Mouse (Mus musculus) liver (tissue): Measurements from ENCODE around the gene Rasal3.
A peak's percentile ranks its signal among the peaks of the same experiment; 100 is the strongest.

Source experiments
- DNase-seq: peaks from one replicate; pipeline ENCODE4 v3.0.0-alpha.2; 2020; ENCODE audit warnings: mixed read lengths

The Rasal3 gene

GRCm38 (mm10) chr17:32403417-32403816 is at the start of gene Rasal3:
Rasal3 (minus strand) TSS chr17:32403583.
- no peak for DNase-seq

GRCm38 (mm10) chr17:32452482-32452881 is 49.1 kb upstream of the Rasal3 start, which contains the start of gene Cyp4f39:
Cyp4f39 (plus strand) TSS chr17:32452723.
- DNase-seq = peak; percentile 80

GRCm38 (mm10) chr17:32450844-32451537 is 47.6 kb upstream of the Rasal3 start:
- no peak for DNase-seq

GRCm38 (mm10) chr17:32449042-32449441 is 45.7 kb upstream of the Rasal3 start:
- no peak for DNase-seq

GRCm38 (mm10) chr17:32447195-32447594 is 43.8 kb upstream of the Rasal3 start:
- no peak for DNase-seq

- no peak for DNase-seq
Observed at GRCm38 (mm10) chr17:32445016-32445415, 41.6 kb upstream of the Rasal3 start.

- no peak for DNase-seq
Observed at GRCm38 (mm10) chr17:32443245-32443644, 39.9 kb upstream of the Rasal3 start.

- no peak for DNase-seq
Observed at GRCm38 (mm10) chr17:32437106-32437505, 33.7 kb upstream of the Rasal3 start.

DNA sequence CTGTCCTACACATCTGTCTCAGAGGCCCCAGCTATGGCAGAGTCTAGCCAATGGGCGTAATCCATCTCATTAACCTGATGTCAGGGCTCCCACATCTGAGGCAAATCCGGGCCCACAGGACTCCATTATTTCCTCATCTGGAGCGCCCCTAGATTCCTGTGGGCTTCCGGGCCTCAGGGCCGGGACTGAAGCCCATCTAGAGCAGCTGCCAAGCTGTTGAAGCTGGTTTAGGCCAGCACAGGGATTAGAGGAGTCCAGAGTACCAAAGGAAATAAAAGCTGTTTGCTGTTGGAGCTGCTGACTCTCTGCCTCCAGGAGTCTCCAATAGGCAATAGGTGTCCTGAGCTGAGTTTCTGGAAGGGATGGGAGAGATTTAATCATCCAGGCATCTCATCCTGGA is 31.8 kb upstream of the Rasal3 start:
- no peak for DNase-seq

GRCm38 (mm10) chr17:32434324-32434723 is 30.9 kb upstream of the Rasal3 start:
- no peak for DNase-seq

GRCm38 (mm10) chr17:32431972-32432371 is 28.6 kb upstream of the Rasal3 start:
- no peak for DNase-seq

GRCm38 (mm10) chr17:32426610-32427009 is 23.2 kb upstream of the Rasal3 start:
- DNase-seq = no peak

- DNase-seq = no peak
Observed at GRCm38 (mm10) chr17:32424034-32424433, 20.7 kb upstream of the Rasal3 start, which contains the start of gene Pglyrp2. Pglyrp2 (minus strand) TSS chr17:32424167.

DNA sequence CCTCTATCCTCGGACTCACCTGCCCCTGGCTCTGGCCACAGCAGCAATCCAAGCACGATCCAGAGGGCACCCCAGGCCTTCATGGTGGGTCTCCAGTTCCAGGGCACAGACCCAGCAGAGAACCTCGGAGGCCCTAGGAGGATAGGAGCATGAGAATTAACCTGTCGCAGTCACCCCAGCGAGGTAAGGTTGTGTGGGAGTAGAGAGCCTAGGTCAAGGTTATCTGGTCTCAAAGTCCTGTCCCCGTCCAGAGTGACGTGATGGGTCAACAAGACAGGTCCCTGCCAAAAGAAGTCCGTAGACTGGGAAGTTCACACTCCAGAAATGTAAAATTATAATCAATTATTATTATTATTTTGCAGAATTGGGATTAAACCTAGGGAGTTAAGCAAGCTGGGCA is 17.4 kb upstream of the Rasal3 start:
- no peak for DNase-seq

DNA sequence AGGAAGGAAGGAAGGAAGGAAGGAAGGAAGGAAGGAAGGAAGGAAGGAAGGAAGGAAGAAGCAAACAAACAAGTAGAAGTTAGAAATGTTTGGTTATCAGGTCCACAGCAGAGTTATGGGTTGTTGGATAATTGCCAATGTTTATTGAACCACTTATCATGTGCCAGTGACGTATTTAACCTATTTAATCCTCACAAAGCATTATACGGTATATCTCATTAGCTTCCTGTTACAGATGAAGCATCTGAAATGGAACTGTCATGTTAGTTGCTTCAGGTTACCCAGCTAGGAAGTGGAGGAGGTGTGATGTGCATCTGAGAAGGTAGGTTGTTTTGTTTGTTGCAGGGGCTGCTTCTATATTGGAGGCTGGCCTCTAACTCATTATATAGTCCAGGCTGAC is 16.6 kb upstream of the Rasal3 start:
- DNase-seq = no peak

DNA sequence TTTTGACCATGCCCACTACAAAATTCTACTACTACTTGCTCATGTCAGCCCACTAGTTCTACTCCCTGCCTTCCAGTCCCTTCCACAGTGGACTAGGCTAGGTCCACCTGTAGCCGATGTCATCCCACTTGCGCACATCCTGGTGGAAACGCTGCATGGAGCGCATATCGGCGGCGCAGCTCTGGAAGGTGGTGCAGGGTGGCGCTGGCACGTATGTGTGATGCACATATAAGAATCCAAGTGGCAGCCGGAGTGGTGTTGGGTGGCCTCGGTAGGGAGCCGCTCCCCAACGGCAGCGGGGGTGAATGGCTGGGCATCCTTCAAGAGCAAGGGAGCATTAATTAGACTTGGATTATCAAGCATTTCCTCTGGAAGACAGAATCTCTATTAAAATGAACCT is 13.4 kb upstream of the Rasal3 start:
- no peak for DNase-seq

DNA sequence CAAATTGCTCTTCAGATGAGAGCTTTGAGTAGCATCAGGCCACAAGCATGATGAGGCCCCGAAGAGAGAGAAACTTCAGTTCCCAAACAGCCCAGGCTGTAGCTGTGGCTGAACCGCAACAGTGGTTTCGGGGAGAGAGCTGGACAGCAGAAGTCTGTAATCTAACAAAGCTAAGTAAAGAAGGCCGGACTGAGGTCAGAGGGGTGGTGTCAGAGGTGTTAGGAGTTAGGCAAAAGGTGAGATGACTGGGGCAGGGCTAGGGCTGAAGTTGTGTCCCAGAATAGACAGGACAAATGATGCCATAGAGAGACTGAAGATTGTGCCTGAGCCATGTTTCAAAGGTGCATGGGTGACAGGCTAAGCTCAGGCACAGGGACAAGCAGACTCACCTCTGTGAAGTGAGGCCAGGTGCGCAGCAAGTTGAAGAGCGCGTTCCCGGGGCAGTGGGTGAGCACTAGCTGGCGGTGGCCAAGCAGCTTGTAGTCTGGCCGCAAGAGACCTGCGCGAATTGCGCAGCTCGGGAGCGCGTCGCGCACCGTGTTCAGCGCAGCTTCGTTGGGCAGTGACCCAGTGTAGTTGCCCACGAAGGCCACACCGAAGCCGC is 12.1 kb upstream of the Rasal3 start:
- no peak for DNase-seq

DNA sequence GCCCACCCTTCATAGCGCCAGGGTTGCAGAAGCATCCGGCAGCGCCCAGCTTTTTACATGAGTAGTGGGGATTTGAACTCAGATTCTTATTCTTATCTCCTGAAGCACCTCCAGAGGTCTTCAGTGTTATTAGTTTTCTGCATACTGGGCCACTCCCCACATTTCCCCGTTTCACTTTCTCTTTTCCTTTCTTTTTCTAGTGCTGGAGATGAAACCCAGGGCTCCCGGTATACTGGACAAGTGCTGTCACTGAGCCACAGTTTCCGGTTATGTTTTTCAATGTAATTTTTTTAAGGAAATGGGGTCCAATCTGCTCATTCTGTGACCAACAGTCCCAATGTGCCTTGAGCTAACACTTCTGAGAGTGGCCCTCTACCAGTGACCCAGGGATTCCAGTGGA is 8.5 kb upstream of the Rasal3 start:
- DNase-seq = no peak

DNA sequence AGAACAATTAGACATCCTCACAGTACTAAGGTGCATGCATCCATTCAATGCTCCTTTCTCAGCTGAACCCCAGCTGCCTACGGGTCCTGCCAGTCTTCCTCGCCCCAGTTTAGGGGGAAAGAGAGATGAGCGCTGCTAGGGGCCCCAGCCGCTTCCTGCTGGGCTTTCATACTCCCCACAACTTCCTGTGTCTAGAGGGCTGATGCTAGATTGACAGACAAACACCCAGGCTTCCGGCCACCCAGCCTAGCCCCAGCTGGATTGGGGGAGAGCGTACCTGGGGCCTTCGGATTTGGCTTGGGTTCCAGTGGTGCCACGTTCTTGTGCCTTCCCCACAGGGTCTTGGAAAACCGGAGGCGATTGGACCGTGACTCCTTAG is 615 bp downstream of the Rasal3 start:
- peak; percentile 44 for DNase-seq

GRCm38 (mm10) chr17:32402011-32402778 is 1.2 kb downstream of the Rasal3 start:
- DNase-seq = no peak

DNA sequence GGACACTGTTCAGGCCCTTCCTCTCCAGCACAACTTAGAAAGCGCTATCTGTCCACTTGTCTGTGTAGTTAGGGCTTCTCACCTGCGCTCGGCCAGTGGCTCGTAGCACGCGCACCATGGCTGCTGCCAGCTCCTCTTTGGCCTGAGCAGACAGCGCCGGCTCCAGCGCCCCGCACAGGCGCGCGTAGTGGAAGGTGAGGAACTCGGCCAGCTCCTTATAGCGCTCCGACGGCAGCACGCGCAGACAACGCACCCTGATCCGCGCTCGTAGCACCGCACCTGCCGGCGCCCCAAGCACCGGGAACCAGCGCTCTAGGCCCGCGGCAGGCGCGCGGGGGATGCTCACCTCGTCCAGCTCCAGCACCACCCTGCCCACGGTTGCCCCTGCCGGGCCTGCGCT is 7.1 kb downstream of the Rasal3 start:
- no peak for DNase-seq

- no peak for DNase-seq
Observed at GRCm38 (mm10) chr17:32393944-32394343, 9.4 kb downstream of the Rasal3 start.

DNA sequence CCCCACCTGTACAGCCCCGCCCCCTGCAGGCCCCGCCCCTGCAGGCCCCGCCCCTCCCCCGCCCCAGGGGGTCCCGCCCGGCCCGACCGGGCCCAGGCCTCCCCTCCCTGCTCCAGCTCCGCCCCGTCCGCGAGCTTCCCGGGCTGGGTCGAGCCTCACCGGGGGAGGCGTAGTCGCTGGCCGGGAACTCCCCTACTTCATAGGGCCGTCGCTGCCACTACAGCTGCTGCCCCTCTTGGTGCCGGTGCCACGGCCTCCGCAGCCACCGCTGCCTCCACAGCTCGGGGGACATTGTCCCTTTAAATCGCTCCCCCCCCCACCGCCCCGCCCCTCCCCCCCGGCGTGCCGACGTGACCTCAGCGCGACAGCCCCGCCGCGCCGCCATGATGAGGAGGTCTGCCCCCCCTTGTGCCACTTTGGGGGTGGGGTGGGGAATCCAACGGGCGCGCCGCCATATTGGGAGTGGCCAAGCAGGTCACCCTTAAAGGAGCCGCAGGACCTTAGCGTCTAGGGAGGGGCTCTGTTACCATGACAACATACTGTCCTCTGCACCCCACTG is 14.2 kb downstream of the Rasal3 start, which contains the start of gene Wiz:
Wiz (minus strand) TSS at position 339 of the 559 bp plus-strand sequence.
- peak; percentile 93 for DNase-seq
